Mouse (Mus musculus): ENCODE results near the gene Zfp334. TPM values are rescaled to one million over a fixed set of nuclear protein-coding genes. Genes with fewer than 3 reads are reported as not detected.

Gene Zfp334
- polyA plus RNA-seq, 1 experiment from 2014 or later: 3.6 TPM

DNA sequence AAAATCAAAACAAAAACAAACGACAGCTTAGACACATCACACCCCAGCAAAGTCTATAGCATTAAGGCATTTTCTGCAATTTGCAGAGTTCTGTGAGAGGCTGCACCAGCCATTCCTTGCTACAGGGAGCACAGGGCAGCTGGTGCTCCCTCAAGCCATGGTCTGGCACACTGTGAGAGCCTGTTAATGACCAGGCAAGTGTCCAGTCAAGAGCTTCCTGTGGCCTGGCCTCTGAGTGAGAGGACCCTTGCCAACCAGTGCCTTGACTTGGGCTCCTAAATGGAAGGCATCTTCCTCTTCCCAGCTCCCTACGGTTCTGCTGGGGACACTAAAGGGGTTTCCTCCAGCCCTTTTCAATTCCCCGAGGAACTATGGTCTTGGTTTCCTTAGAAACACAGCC is 25.8 kb upstream of the Zfp334 start:
- no peak overlapping the region for H3K9ac ChIP-seq (ENCODE audit: low read depth, low read length)
- H3K9me3 ChIP-seq (ENCODE audit: control insufficient read depth, low read length): no peaks in the 10 kb centered on the region
- WGBS: 53% methylated on average over 3 of the region's 3 CpGs
- H3K27me3 ChIP-seq (replicated peaks; ENCODE audit: control insufficient read depth, insufficient read depth, low read length): no peaks in the 10 kb centered on the region
- H3K27ac ChIP-seq (ENCODE audit: low read length): no peak overlapping the region
- no peak for ATAC-seq
- H3K4me3 ChIP-seq (ENCODE audit: low read length): no peak overlapping the region
- H3K4me2 ChIP-seq (ENCODE audit: low read depth, low read length): no peak overlapping the region
- H3K4me1 ChIP-seq (ENCODE audit: control insufficient read depth, insufficient read depth, low read length): no peaks in the 10 kb centered on the region
- H3K36me3 ChIP-seq (ENCODE audit: control insufficient read depth, insufficient read depth, low read length): no peaks in the 10 kb centered on the region

DNA sequence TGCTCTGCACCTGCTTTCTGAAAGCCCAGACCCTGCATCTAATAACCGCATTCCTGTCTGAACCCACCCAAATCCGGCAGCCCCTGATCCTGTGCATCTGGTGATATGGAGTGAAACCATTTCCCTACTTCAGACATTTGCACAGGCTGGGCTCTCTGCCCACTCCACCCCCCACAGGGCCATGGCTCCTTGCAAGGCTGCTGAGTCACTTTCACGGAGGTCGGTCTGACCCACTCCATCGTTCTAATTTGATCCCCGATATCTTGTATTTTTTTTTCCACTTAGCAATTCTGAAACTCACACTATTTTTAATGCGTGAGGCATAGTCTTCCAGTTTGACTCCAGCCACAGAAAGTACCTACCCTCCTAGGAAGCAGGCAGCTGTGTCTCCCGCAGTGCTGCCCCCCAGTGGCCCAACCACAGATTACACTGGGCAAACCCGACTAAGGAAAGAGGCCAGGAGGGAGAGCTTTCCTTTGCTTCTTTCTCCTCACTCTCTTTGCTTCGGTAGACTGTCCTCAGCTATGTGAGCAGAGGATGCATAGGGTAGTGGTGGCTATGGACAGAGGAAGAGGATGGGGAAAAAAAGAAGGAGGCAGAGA is 19.7 kb upstream of the Zfp334 start:
- no peak overlapping the region for H3K9ac ChIP-seq (ENCODE audit: low read depth, low read length)
- H3K9me3 ChIP-seq (ENCODE audit: control insufficient read depth, low read length): no peaks in the 10 kb centered on the region
- WGBS: 41% methylated on average over 10 of the region's 10 CpGs
- H3K36me3 ChIP-seq (ENCODE audit: control insufficient read depth, insufficient read depth, low read length): no peaks in the 10 kb centered on the region
- no peaks in the 10 kb centered on the region for H3K27me3 ChIP-seq (replicated peaks; ENCODE audit: control insufficient read depth, insufficient read depth, low read length)
- peaks cover 7% of the 10 kb centered on the region; the same call in 1 of the 2 replicates for H3K4me1 ChIP-seq (ENCODE audit: control insufficient read depth, insufficient read depth, low read length)
- H3K27ac ChIP-seq (ENCODE audit: low read length): no peak overlapping the region
- no peak overlapping the region for H3K4me3 ChIP-seq (ENCODE audit: low read length)
- no peak for ATAC-seq
- H3K4me2 ChIP-seq (ENCODE audit: low read depth, low read length): no peak overlapping the region

DNA sequence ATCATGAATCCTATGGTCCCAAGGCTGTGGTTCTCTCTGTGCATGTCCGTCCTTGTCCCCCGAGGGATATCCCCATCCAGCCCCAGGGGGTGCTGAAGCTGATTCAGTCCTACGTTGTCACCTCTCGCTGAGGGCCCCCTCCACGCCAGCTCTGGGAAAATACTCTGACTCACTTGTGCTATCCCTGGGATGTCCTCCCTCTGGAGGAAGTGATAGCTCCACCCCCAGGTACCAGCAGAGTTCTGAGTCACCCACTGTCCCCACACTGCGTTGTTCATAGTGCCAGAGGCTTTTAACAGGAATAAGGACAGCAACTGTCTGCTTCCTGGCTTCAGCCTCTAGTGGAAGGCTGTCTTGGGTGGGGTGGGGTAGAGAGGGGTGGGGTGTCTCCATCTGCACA is 17.3 kb upstream of the Zfp334 start:
- Histone ChIP-seq H3K27ac (ENCODE audit: low read length) (peak overlapping the region; percentile 26; the same call in 1 of the 2 replicates), H3K36me3 (ENCODE audit: control insufficient read depth, insufficient read depth, low read length) (no peaks in the 10 kb centered on the region), H3K27me3 (replicated peaks; ENCODE audit: control insufficient read depth, insufficient read depth, low read length) (no peaks in the 10 kb centered on the region), H3K9me3 (ENCODE audit: control insufficient read depth, low read length) (no peaks in the 10 kb centered on the region), H3K4me1 (ENCODE audit: control insufficient read depth, insufficient read depth, low read length) (peaks cover 7% of the 10 kb centered on the region; the same call in 1 of the 2 replicates), H3K4me2 (ENCODE audit: low read depth, low read length) (no peak overlapping the region), H3K4me3 (ENCODE audit: low read length) (no peak overlapping the region), H3K9ac (ENCODE audit: low read depth, low read length) (no peak overlapping the region)
- ATAC-seq: peak; percentile 56; the same call in 1 of the 2 replicates
- 37% methylated on average over 6 of the region's 6 CpGs for WGBS

DNA sequence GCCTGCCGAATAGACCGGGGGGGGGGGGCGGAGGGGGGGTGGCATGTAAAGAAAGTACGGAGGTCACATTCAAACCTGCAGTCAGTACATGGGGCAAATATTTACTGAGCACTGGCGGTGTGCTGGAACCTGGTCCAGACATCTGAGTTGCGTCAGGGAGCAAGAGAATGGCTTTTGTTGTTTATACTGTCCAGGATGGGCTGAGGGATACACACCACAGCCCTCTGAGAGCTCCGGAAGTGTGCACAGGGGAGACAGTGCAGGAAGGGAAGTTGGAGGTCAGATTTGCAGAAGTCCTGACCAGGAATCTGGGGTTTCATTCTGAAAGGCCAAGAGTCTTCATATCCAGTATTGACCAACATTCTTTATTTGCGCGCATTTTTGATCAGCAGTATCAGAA is 16.9 kb upstream of the Zfp334 start:
- Histone ChIP-seq H3K36me3 (ENCODE audit: control insufficient read depth, insufficient read depth, low read length) (no peaks in the 10 kb centered on the region), H3K4me1 (ENCODE audit: control insufficient read depth, insufficient read depth, low read length) (peaks cover 7% of the 10 kb centered on the region; the same call in 1 of the 2 replicates), H3K4me2 (ENCODE audit: low read depth, low read length) (no peak overlapping the region), H3K27me3 (replicated peaks; ENCODE audit: control insufficient read depth, insufficient read depth, low read length) (no peaks in the 10 kb centered on the region), H3K9me3 (ENCODE audit: control insufficient read depth, low read length) (no peaks in the 10 kb centered on the region), H3K27ac (ENCODE audit: low read length) (peak overlapping the region; percentile 26; the same call in 1 of the 2 replicates), H3K9ac (ENCODE audit: low read depth, low read length) (no peak overlapping the region), H3K4me3 (ENCODE audit: low read length) (no peak overlapping the region)
- 29% methylated on average over 9 of the region's 9 CpGs for WGBS
- ATAC-seq: peak; percentile 62; the same call in 1 of the 2 replicates

DNA sequence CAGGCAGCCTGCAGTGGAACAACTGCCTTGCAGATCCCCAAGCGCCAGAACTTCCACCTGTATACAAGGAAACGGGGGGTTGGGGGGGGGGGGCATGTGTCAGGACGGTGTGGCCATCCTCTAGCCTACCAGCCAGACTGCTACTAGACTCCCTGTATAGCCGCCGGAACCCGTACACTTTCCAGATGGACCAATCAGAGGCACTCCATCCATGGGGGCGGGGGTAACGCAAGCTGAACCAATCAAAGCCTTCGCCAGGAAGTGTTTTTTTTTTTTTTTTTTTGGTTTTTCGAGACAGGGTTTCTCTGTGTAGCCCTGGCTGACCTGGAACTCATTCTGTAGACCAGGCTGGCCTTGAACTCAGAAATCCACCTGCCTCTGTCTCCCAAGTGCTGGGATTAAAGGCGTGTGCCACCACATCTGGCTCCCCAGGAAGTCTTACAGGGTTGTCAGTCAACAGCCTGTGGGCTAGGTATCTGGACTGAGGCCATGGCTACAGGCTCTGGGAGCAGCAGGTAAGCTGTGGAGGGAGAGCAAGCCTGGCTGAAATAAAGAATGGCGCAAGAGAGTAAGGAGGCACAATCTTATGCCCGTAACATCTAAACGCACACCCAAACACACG is 10.2 kb upstream of the Zfp334 start:
- WGBS: 69% methylated on average over 14 of the region's 15 CpGs

DNA sequence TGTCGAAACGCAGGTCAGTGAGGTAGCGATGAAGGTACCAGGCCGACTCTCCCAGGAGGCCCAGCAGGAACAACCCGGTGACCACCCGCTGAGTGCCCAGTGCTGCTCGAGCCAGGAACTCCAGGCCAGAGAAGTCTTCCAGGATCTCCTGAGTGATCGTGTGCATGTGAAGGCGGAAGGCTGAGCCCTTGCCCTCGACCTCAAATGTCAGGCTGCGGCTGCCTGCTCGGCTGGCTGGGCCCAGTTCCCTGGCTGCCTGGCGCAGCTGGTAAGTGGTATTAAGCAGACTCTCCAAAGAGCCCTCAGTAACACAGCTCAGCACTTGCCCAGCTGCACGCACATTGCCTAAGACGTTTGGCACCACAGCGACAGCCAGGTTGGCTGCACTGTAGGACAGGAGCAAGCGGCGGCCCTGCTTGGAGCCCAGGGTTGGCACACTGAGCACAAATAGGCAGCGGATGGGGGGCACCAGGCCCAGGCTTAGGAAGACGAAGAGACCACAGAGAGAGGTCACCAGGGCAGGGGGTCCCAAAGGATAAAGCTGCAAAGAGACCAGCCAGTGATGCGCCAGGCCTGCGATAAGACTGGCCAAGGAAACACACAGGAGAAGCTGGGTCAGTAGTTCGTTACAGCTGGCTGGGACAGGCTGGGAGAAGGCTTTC is 9.6 kb upstream of the Zfp334 start:
- no peak overlapping the region for H3K9ac ChIP-seq (ENCODE audit: low read depth, low read length)
- no peak overlapping the region for H3K4me3 ChIP-seq (ENCODE audit: low read length)
- no peaks in the 10 kb centered on the region for H3K9me3 ChIP-seq (ENCODE audit: control insufficient read depth, low read length)
- H3K4me1 ChIP-seq (ENCODE audit: control insufficient read depth, insufficient read depth, low read length): 0 out of 2 replicates have a peak, but pooled peaks cover 5% of the 10 kb centered on the region
- no peaks in the 10 kb centered on the region for H3K36me3 ChIP-seq (ENCODE audit: control insufficient read depth, insufficient read depth, low read length)
- H3K27ac ChIP-seq (ENCODE audit: low read length): no peak overlapping the region
- H3K27me3 ChIP-seq (replicated peaks; ENCODE audit: control insufficient read depth, insufficient read depth, low read length): no peaks in the 10 kb centered on the region
- WGBS: 73% methylated on average over 23 of the region's 23 CpGs
- no peak overlapping the region for H3K4me2 ChIP-seq (ENCODE audit: low read depth, low read length)
- no peak for ATAC-seq

More for the DNA sequence above, 10.2 kb upstream of the Zfp334 start:
- Histone ChIP-seq H3K4me2 (ENCODE audit: low read depth, low read length) (no peak overlapping the region), H3K36me3 (ENCODE audit: control insufficient read depth, insufficient read depth, low read length) (no peaks in the 10 kb centered on the region), H3K27me3 (replicated peaks; ENCODE audit: control insufficient read depth, insufficient read depth, low read length) (no peaks in the 10 kb centered on the region), H3K9me3 (ENCODE audit: control insufficient read depth, low read length) (no peaks in the 10 kb centered on the region), H3K27ac (ENCODE audit: low read length) (no peak overlapping the region), H3K9ac (ENCODE audit: low read depth, low read length) (no peak overlapping the region), H3K4me3 (ENCODE audit: low read length) (no peak overlapping the region), H3K4me1 (ENCODE audit: control insufficient read depth, insufficient read depth, low read length) (0 out of 2 replicates have a peak, but pooled peaks cover 5% of the 10 kb centered on the region)
- no peak for ATAC-seq

DNA sequence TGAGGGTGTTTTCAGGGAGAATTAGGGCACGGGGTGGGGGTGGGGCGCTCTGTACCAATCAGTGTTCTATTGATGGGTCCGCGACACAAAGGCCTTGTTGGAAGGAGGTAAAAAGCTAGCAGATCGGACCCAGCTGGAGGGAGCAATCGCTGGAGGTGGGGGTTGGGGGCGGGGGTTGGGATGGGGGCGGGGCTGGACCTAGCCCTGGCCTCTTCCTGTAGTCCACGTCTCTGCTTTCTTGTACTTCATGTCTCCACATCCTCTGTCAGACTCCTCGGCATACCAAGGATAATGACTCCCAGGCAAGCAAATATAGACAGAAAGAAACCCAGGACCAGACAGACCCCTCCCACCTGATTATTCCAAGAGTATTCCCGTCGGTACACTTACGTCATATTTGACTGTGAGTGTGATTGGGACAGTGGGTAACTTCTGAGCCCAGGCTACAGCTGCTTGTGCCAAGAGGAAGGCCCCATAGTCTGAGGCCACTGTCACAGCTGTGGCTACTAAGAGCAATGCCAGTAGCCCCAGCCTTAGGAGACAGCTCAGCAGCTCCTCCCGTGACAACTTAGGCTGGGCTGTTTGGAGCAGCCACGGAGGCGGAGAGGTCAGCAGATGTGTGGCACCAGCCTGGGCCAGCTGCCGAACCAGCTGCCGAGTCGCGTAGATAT is 8.9 kb upstream of the Zfp334 start:
- Histone ChIP-seq H3K4me3 (ENCODE audit: low read length) (no peak overlapping the region), H3K4me2 (ENCODE audit: low read depth, low read length) (no peak overlapping the region), H3K36me3 (ENCODE audit: control insufficient read depth, insufficient read depth, low read length) (no peaks in the 10 kb centered on the region), H3K9ac (ENCODE audit: low read depth, low read length) (no peak overlapping the region), H3K27me3 (replicated peaks; ENCODE audit: control insufficient read depth, insufficient read depth, low read length) (no peaks in the 10 kb centered on the region), H3K27ac (ENCODE audit: low read length) (no peak overlapping the region), H3K9me3 (ENCODE audit: control insufficient read depth, low read length) (no peaks in the 10 kb centered on the region), H3K4me1 (ENCODE audit: control insufficient read depth, insufficient read depth, low read length) (0 out of 2 replicates have a peak, but pooled peaks cover 5% of the 10 kb centered on the region)
- no peak for ATAC-seq
- 38% methylated on average over 20 of the region's 20 CpGs for WGBS

DNA sequence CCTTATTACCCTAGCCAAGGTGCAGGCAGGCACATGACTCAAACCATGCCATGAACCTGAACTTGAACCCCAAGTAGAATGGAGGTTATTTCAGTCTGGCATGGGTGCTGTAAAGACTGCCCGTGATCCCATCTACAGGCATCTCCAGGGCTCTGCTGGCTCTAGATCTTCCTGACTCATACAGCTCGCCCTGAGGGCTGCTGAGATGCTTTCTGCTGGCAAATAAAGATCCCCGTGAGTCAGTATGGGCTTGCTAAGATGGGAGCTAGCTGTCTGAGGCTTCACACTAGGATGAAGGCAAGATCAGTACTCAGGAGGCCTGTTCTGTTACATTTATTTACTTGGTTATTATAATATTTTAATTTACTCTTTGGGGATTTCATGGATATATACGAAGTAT is 4.1 kb upstream of the Zfp334 start:
- H3K9ac ChIP-seq (ENCODE audit: low read depth, low read length): no peak overlapping the region
- no peaks in the 10 kb centered on the region for H3K27me3 ChIP-seq (replicated peaks; ENCODE audit: control insufficient read depth, insufficient read depth, low read length)
- no peak overlapping the region for H3K4me2 ChIP-seq (ENCODE audit: low read depth, low read length)
- no peaks in the 10 kb centered on the region for H3K9me3 ChIP-seq (ENCODE audit: control insufficient read depth, low read length)
- no peak for ATAC-seq
- H3K36me3 ChIP-seq (ENCODE audit: control insufficient read depth, insufficient read depth, low read length): no peaks in the 10 kb centered on the region
- no peak overlapping the region for H3K27ac ChIP-seq (ENCODE audit: low read length)
- WGBS: 87% methylated on average over 4 of the region's 4 CpGs
- 0 out of 2 replicates have a peak, but pooled peaks cover 4% of the 10 kb centered on the region for H3K4me1 ChIP-seq (ENCODE audit: control insufficient read depth, insufficient read depth, low read length)
- H3K4me3 ChIP-seq (ENCODE audit: low read length): no peak overlapping the region

DNA sequence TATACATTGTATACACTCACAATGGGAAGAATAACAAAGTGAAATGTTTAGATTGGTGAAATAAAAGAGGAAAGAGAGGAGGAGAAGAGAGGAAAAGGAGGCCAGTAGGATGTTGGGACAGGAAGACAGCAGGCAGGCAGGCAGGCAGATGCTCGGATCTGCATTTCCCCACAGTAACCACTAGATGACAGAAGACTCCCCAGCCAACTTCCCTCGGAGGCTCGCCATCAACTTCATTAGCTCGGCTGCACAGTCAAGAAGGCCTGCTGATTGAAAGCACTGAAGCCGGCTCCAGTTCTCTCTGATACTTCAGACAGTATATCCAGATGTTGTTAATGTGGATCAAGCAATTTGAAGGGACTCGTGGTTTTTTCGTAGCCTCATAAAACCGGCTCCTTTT is 3.5 kb upstream of the Zfp334 start:
- Histone ChIP-seq H3K4me1 (ENCODE audit: control insufficient read depth, insufficient read depth, low read length) (peaks cover 4% of the 10 kb centered on the region; the same call in 1 of the 2 replicates), H3K9ac (ENCODE audit: low read depth, low read length) (no peak overlapping the region), H3K27me3 (replicated peaks; ENCODE audit: control insufficient read depth, insufficient read depth, low read length) (no peaks in the 10 kb centered on the region), H3K27ac (ENCODE audit: low read length) (no peak overlapping the region), H3K4me2 (ENCODE audit: low read depth, low read length) (no peak overlapping the region), H3K36me3 (ENCODE audit: control insufficient read depth, insufficient read depth, low read length) (no peaks in the 10 kb centered on the region), H3K9me3 (ENCODE audit: control insufficient read depth, low read length) (no peaks in the 10 kb centered on the region), H3K4me3 (ENCODE audit: low read length) (no peak overlapping the region)
- no peak for ATAC-seq
- whole genome bisulfite sequencing: 13% methylated on average over 8 of the region's 8 CpGs

All from intestine, embryonic 16.5 days (tissue).